Mouse (Mus musculus): ENCODE results near the gene Syt12.
"Not testable (repeated sequence)": the region's sequence is repeated elsewhere in the genome, so short reads cannot be mapped to it uniquely, and the experiment has no call there.

Gene Syt12

GRCm38 (mm10) chr19:4491080-4491695 is 13.9 kb upstream of the Syt12 start:
- DNase-seq (ENCODE audit: low spot score in 2 of 2) = no peak

- DNase-seq (ENCODE audit: low spot score in 2 of 2) = no peak
Measured at GRCm38 (mm10) chr19:4487877-4488276, 10.6 kb upstream of the Syt12 start.

GRCm38 (mm10) chr19:4485006-4485405 is 7.8 kb upstream of the Syt12 start:
- DNase-seq (ENCODE audit: low spot score in 2 of 2) = no peak

- DNase-seq (ENCODE audit: low spot score in 2 of 2) = no peak
Measured at GRCm38 (mm10) chr19:4482111-4482859, 5.0 kb upstream of the Syt12 start.

- no peak for DNase-seq (ENCODE audit: low spot score in 2 of 2)
Measured at GRCm38 (mm10) chr19:4481326-4481725, 4.1 kb upstream of the Syt12 start.

GRCm38 (mm10) chr19:4480041-4480440 is 2.8 kb upstream of the Syt12 start:
- DNase-seq (ENCODE audit: low spot score in 2 of 2) = no peak

- no peak for DNase-seq (ENCODE audit: low spot score in 2 of 2)
Measured at GRCm38 (mm10) chr19:4478190-4478516, 906 bp upstream of the Syt12 start.

- peak in 1 of 2 experiments; percentile 51 for DNase-seq (ENCODE audit: low spot score in 2 of 2)
Measured at GRCm38 (mm10) chr19:4476601-4477257, 518 bp downstream of the Syt12 start.

- no peak for DNase-seq (ENCODE audit: low spot score in 2 of 2)
Measured at GRCm38 (mm10) chr19:4475224-4475925, 1.9 kb downstream of the Syt12 start.

GRCm38 (mm10) chr19:4474739-4475138 is 2.5 kb downstream of the Syt12 start:
- DNase-seq (ENCODE audit: low spot score in 2 of 2) = no peak

- DNase-seq (ENCODE audit: low spot score in 2 of 2) = no peak
Measured at GRCm38 (mm10) chr19:4473549-4473948, 3.7 kb downstream of the Syt12 start.

GRCm38 (mm10) chr19:4468363-4468762 is 8.9 kb downstream of the Syt12 start:
- DNase-seq (ENCODE audit: low spot score in 2 of 2) = no peak

- no peak for DNase-seq (ENCODE audit: low spot score in 2 of 2)
Measured at GRCm38 (mm10) chr19:4464666-4465065, 12.6 kb downstream of the Syt12 start.

- DNase-seq (ENCODE audit: low spot score in 2 of 2) = no peak
Measured at GRCm38 (mm10) chr19:4461981-4462380, 15.3 kb downstream of the Syt12 start.

- peak in 1 of 2 experiments; percentile 34 for DNase-seq (ENCODE audit: low spot score in 2 of 2)
Measured at GRCm38 (mm10) chr19:4456227-4456626, 21.0 kb downstream of the Syt12 start.

- DNase-seq (ENCODE audit: low spot score in 2 of 2) = no peak
Measured at GRCm38 (mm10) chr19:4455071-4455800, 22.0 kb downstream of the Syt12 start.

GRCm38 (mm10) chr19:4454040-4454439 is 23.2 kb downstream of the Syt12 start:
- DNase-seq (ENCODE audit: low spot score in 2 of 2) = not testable (repeated sequence)

GRCm38 (mm10) chr19:4452525-4452924 is 24.7 kb downstream of the Syt12 start:
- no peak for DNase-seq (ENCODE audit: low spot score in 2 of 2)

GRCm38 (mm10) chr19:4451965-4452364 is 25.3 kb downstream of the Syt12 start:
- DNase-seq (ENCODE audit: low spot score in 2 of 2) = no peak

GRCm38 (mm10) chr19:4451098-4451497 is 26.1 kb downstream of the Syt12 start:
- no peak for DNase-seq (ENCODE audit: low spot score in 2 of 2)

- DNase-seq (ENCODE audit: low spot score in 2 of 2) = no peak
Measured at GRCm38 (mm10) chr19:4450666-4451065, 26.6 kb downstream of the Syt12 start.

GRCm38 (mm10) chr19:4449230-4449629 is 28.0 kb downstream of the Syt12 start:
- no peak for DNase-seq (ENCODE audit: low spot score in 2 of 2)

All from frontal cortex, postnatal 10 days (tissue).